Comparison of ENCODE assay signal across 27 mouse cellular contexts in genomic region chr2:132378602-132379150, GRCm38 (mm10). TPM values are rescaled to one million over a fixed set of nuclear protein-coding genes. Genes with fewer than 3 reads are reported as not detected.
"Had no signal": no experiment of that assay in that cellular context is flagged by ENCODE, and none has a peak within 500 bp of the region (broad histone marks: within the 10 kb centered on the region; RNA-seq: fewer than 3 reads in every experiment).

No protein-coding gene starts in this region.

- H3K4me2 ChIP-seq: heart, embryonic 11.5 days; heart, embryonic 13.5 days; heart, embryonic 15.5 days; hindbrain, embryonic 13.5 days; hindbrain, embryonic 15.5 days; kidney, embryonic 15.5 days; limb, embryonic 13.5 days; limb, embryonic 15.5 days; liver, embryonic 12.5 days had no signal

- H3K27ac ChIP-seq: gastrocnemius, adult 2 months; heart, embryonic 13.5 days; heart, embryonic 15.5 days; hindbrain, embryonic 13.5 days; hindbrain, embryonic 15.5 days; hindbrain, postnatal 0 days; kidney, embryonic 15.5 days; kidney, postnatal 0 days; limb, embryonic 13.5 days; limb, embryonic 15.5 days; liver, embryonic 12.5 days had no signal

- H3K4me1 ChIP-seq: heart, embryonic 15.5 days; hindbrain, embryonic 13.5 days; hindbrain, embryonic 15.5 days; kidney, embryonic 15.5 days; limb, embryonic 13.5 days; limb, embryonic 15.5 days; liver, embryonic 12.5 days had no signal

- H3K9ac ChIP-seq: heart, embryonic 13.5 days; heart, embryonic 15.5 days; hindbrain, embryonic 13.5 days; hindbrain, embryonic 15.5 days; kidney, embryonic 15.5 days; limb, embryonic 13.5 days; limb, embryonic 15.5 days; liver, embryonic 12.5 days had no signal

- H3K27me3 ChIP-seq: limb, embryonic 15.5 days had no signal

- H3K4me3 ChIP-seq: gastrocnemius, adult 2 months; heart, embryonic 13.5 days; heart, embryonic 15.5 days; hindbrain, embryonic 13.5 days; hindbrain, embryonic 15.5 days; kidney, embryonic 15.5 days; limb, embryonic 13.5 days; limb, embryonic 15.5 days; liver, embryonic 12.5 days had no signal

- H3K36me3 ChIP-seq: heart, embryonic 13.5 days; heart, embryonic 15.5 days; hindbrain, embryonic 13.5 days; hindbrain, embryonic 15.5 days; kidney, embryonic 15.5 days; limb, embryonic 13.5 days; limb, embryonic 15.5 days; liver, embryonic 12.5 days had no signal

- H3K9me3 ChIP-seq: heart, embryonic 13.5 days; heart, embryonic 15.5 days; hindbrain, embryonic 13.5 days; hindbrain, embryonic 15.5 days; kidney, embryonic 15.5 days; limb, embryonic 13.5 days; limb, embryonic 15.5 days; liver, embryonic 12.5 days had no signal

- DNase-seq: gastrocnemius, adult 2 months; gastrocnemius, postnatal 10 days; gastrocnemius, postnatal 25 days; heart, adult 18-20 months; heart, postnatal 14 days; heart, postnatal 36 days; kidney, adult 11 months; kidney, adult 2 months; kidney, adult 9 months; kidney, postnatal 14 days; layer of hippocampus, adult 9-11 months; layer of hippocampus, postnatal 36 days; left cerebral cortex, postnatal 4 days had no signal

RNA-seq across cellular contexts. Expression of gene Prokr2, which starts 6.6 kb away (rescaled TPM):
- total RNA-seq: gastrocnemius, adult 2 months; gastrocnemius, postnatal 10 days; gastrocnemius, postnatal 25 days; hematopoietic stem cell, adult 5-6 weeks; liver, adult 2 months had no signal
- polyA plus RNA-seq: kidney, adult 2 months; large intestine, adult 2 months; liver, adult 2 months had no signal
